Mouse (Mus musculus) intestine, embryonic 15.5 days (tissue): ENCODE results near the gene Adamts6. TPM values are rescaled to one million over a fixed set of nuclear protein-coding genes. Genes with fewer than 3 reads are reported as not detected.

ENCODE experiments used
- ATAC-seq: fragments of 200-750 bp; cut with Nextera tagmentation; 2 replicates; pipeline ENCODE4 v1.8.0; 2017; ENCODE audit warnings: moderate TSS enrichment, moderate library complexity
- H3K27ac ChIP-seq: fragments of 300-500 bp; sonication (generic); 2 replicates; pipeline ENCODE4 v1.5.1; 2015; ENCODE audit warnings: mild to moderate bottlenecking, inconsistent platforms
- H3K27me3 ChIP-seq: fragments of 300-500 bp; sonication (generic); replicated peaks from 2 replicates; pipeline ENCODE4 v1.6.1; 2015; ENCODE audit warnings: inconsistent platforms
- H3K36me3 ChIP-seq: fragments of 300-500 bp; sonication (generic); 2 replicates; pipeline ENCODE4 v1.6.1; 2015; ENCODE audit warnings: inconsistent platforms
- H3K4me1 ChIP-seq: fragments of 300-500 bp; sonication (generic); replicated peaks from 2 replicates; pipeline ENCODE4 v1.6.1; 2015; ENCODE audit warnings: inconsistent platforms
- H3K4me2 ChIP-seq: fragments of 300-500 bp; sonication (generic); replicated peaks from 2 replicates; pipeline ENCODE4 v1.6.1; 2015; ENCODE audit warnings: mild to moderate bottlenecking, inconsistent platforms
- H3K4me3 ChIP-seq: fragments of 300-500 bp; sonication (generic); replicated peaks from 2 replicates; pipeline ENCODE4 v1.5.1; 2015; ENCODE audit warnings: inconsistent platforms
- H3K9ac ChIP-seq: fragments of 300-500 bp; sonication (generic); 2 replicates; pipeline ENCODE4 v1.6.1; 2015; ENCODE audit warnings: inconsistent platforms
- H3K9me3 ChIP-seq: fragments of 300-500 bp; sonication (generic); 2 replicates; pipeline ENCODE4 v1.6.1; 2016; ENCODE audit warnings: inconsistent platforms
- WGBS: fragments of 180-500 bp; shearing (Covaris S2); methylation state at CpG from one replicate; pipeline ENCODE4 v1.1.7; 2015; 5-methylcytosine and 5-hydroxymethylcytosine counted together
- polyA plus RNA-seq: library from polyadenylated mRNA; unstranded; fragments of >200 nt; fragmentation: Nextera tagmentation; extraction: Ambion mirVana; gene quantifications from 2 replicates; pipeline ENCODE4 v1.2.1, GENCODE M21; 2015

Adamts6 gene
- polyA plus RNA-seq: 1.7 and 2.1 TPM in 2 replicates

GRCm38 (mm10) chr13:104287366-104288225 lies at the start of gene Adamts6:
Adamts6 (plus strand) TSS chr13:104287835.
- ATAC-seq: no peak
- H3K4me2 ChIP-seq: peak within 1 kb of the TSS; percentile 75
- H3K9me3 ChIP-seq: no peaks in the 10 kb centered on the region
- under 1% methylated on average over 23 of the region's 23 CpGs for WGBS
- no peaks in the 10 kb centered on the region for H3K36me3 ChIP-seq
- H3K27me3 ChIP-seq: no peaks in the 10 kb centered on the region
- peak within 1 kb of the TSS; percentile 40 for H3K4me3 ChIP-seq
- H3K27ac ChIP-seq: peak within 1 kb of the TSS; percentile 73
- H3K4me1 ChIP-seq: no peaks in the 10 kb centered on the region
- 0 out of 2 replicates have a peak within 1 kb of the TSS, but pooled peaks have one; percentile 4 for H3K9ac ChIP-seq

- WGBS: 95% methylated on average over 3 of the region's 3 CpGs
- Histone ChIP-seq H3K4me1 (no peaks in the 10 kb centered on the region), H3K9ac (no peak overlapping the region), H3K27ac (no peak overlapping the region), H3K4me3 (no peak overlapping the region), H3K27me3 (no peaks in the 10 kb centered on the region), H3K9me3 (no peaks in the 10 kb centered on the region), H3K4me2 (no peak overlapping the region), H3K36me3 (no peaks in the 10 kb centered on the region)
- ATAC-seq: no peak
Observed at GRCm38 (mm10) chr13:104258997-104259396, 28.6 kb upstream of the Adamts6 start.

- Histone ChIP-seq H3K4me2 (peak overlapping the region; percentile 75; the same call in 1 of the 2 replicates), H3K9me3 (no peaks in the 10 kb centered on the region), H3K9ac (no peak overlapping the region), H3K4me1 (no peaks in the 10 kb centered on the region), H3K27ac (no peak overlapping the region), H3K27me3 (no peaks in the 10 kb centered on the region), H3K4me3 (no peak overlapping the region), H3K36me3 (no peaks in the 10 kb centered on the region)
- ATAC-seq: no peak
- WGBS: 4% methylated on average over 2 of the region's 2 CpGs
Observed at GRCm38 (mm10) chr13:104285031-104285431, 2.6 kb upstream of the Adamts6 start.

GRCm38 (mm10) chr13:104285737-104286311 lies 1.8 kb upstream of the Adamts6 start:
- Histone ChIP-seq H3K36me3 (no peaks in the 10 kb centered on the region), H3K27ac (peak overlapping the region; percentile 48; the same call in 1 of the 2 replicates), H3K4me3 (peak overlapping the region; percentile 40), H3K9ac (peak overlapping the region; percentile 8; the same call in 1 of the 2 replicates), H3K4me2 (peak overlapping the region; percentile 75), H3K9me3 (no peaks in the 10 kb centered on the region), H3K27me3 (no peaks in the 10 kb centered on the region), H3K4me1 (no peaks in the 10 kb centered on the region)
- under 1% methylated on average over 10 of the region's 10 CpGs for WGBS
- ATAC-seq: peak; percentile 34; the same call in 1 of the 2 replicates

GRCm38 (mm10) chr13:104286336-104286735 lies 1.3 kb upstream of the Adamts6 start:
- Histone ChIP-seq H3K27me3 (no peaks in the 10 kb centered on the region), H3K9ac (0 out of 2 replicates have a peak overlapping the region, but pooled peaks have one; percentile 8), H3K4me1 (no peaks in the 10 kb centered on the region), H3K4me2 (peak overlapping the region; percentile 75), H3K36me3 (no peaks in the 10 kb centered on the region), H3K9me3 (no peaks in the 10 kb centered on the region), H3K27ac (peak overlapping the region; percentile 73), H3K4me3 (peak overlapping the region; percentile 40)
- ATAC-seq: peak; percentile 37; the same call in 1 of the 2 replicates
- whole genome bisulfite sequencing: 0% methylated on average over 4 of the region's 4 CpGs

GRCm38 (mm10) chr13:104286897-104287309 lies 732 bp upstream of the Adamts6 start:
- peak; percentile 94 for ATAC-seq
- Histone ChIP-seq H3K4me1 (no peaks in the 10 kb centered on the region), H3K4me2 (peak overlapping the region; percentile 75), H3K9me3 (no peaks in the 10 kb centered on the region), H3K9ac (no peak overlapping the region), H3K27ac (peak overlapping the region; percentile 73), H3K27me3 (no peaks in the 10 kb centered on the region), H3K4me3 (peak overlapping the region; percentile 40), H3K36me3 (no peaks in the 10 kb centered on the region)
- WGBS: 0% methylated on average over 10 of the region's 10 CpGs

GRCm38 (mm10) chr13:104288226-104288859 lies 708 bp downstream of the Adamts6 start:
- peak overlapping the region; percentile 73 for H3K27ac ChIP-seq
- no peaks in the 10 kb centered on the region for H3K36me3 ChIP-seq
- H3K9ac ChIP-seq: 0 out of 2 replicates have a peak overlapping the region, but pooled peaks have one; percentile 4
- no peaks in the 10 kb centered on the region for H3K27me3 ChIP-seq
- 3% methylated on average over 7 of the region's 7 CpGs for WGBS
- ATAC-seq: peak; percentile 55; the same call in 1 of the 2 replicates
- H3K4me1 ChIP-seq: no peaks in the 10 kb centered on the region
- peak overlapping the region; percentile 40 for H3K4me3 ChIP-seq
- H3K4me2 ChIP-seq: peak overlapping the region; percentile 75
- no peaks in the 10 kb centered on the region for H3K9me3 ChIP-seq

GRCm38 (mm10) chr13:104289176-104289575 lies 1.5 kb downstream of the Adamts6 start:
- Histone ChIP-seq H3K4me3 (no peak overlapping the region), H3K9me3 (no peaks in the 10 kb centered on the region), H3K9ac (no peak overlapping the region), H3K27ac (no peak overlapping the region), H3K27me3 (no peaks in the 10 kb centered on the region), H3K4me1 (no peaks in the 10 kb centered on the region), H3K4me2 (no peak overlapping the region), H3K36me3 (no peaks in the 10 kb centered on the region)
- ATAC-seq: no peak

- Histone ChIP-seq H3K4me1 (no peaks in the 10 kb centered on the region), H3K4me2 (no peak overlapping the region), H3K27ac (no peak overlapping the region), H3K9me3 (no peaks in the 10 kb centered on the region), H3K27me3 (no peaks in the 10 kb centered on the region), H3K4me3 (no peak overlapping the region), H3K36me3 (no peaks in the 10 kb centered on the region), H3K9ac (no peak overlapping the region)
- 84% methylated on average over 1 of the region's 1 CpGs for WGBS
- ATAC-seq: no peak
Observed at GRCm38 (mm10) chr13:104295472-104295871, 7.8 kb downstream of the Adamts6 start.

- Histone ChIP-seq H3K9ac (no peak overlapping the region), H3K27me3 (no peaks in the 10 kb centered on the region), H3K27ac (no peak overlapping the region), H3K4me1 (no peaks in the 10 kb centered on the region), H3K36me3 (no peaks in the 10 kb centered on the region), H3K9me3 (no peaks in the 10 kb centered on the region), H3K4me2 (no peak overlapping the region), H3K4me3 (no peak overlapping the region)
- ATAC-seq: no peak
- 73% methylated on average over 3 of the region's 3 CpGs for WGBS
Observed at GRCm38 (mm10) chr13:104329336-104329735, 41.7 kb downstream of the Adamts6 start.

- Histone ChIP-seq H3K36me3 (no peaks in the 10 kb centered on the region), H3K9ac (no peak overlapping the region), H3K9me3 (no peaks in the 10 kb centered on the region), H3K4me2 (no peak overlapping the region), H3K4me1 (no peaks in the 10 kb centered on the region), H3K27ac (no peak overlapping the region), H3K27me3 (no peaks in the 10 kb centered on the region), H3K4me3 (no peak overlapping the region)
- ATAC-seq: peak; percentile 17; the same call in 1 of the 2 replicates
- WGBS: 54% methylated on average over 2 of the region's 2 CpGs
Observed at GRCm38 (mm10) chr13:104329742-104330141, 42.1 kb downstream of the Adamts6 start.

GRCm38 (mm10) chr13:104352590-104352989 lies 65.0 kb downstream of the Adamts6 start:
- Histone ChIP-seq H3K4me3 (no peak overlapping the region), H3K27me3 (no peaks in the 10 kb centered on the region), H3K36me3 (no peaks in the 10 kb centered on the region), H3K9me3 (no peaks in the 10 kb centered on the region), H3K9ac (no peak overlapping the region), H3K27ac (no peak overlapping the region), H3K4me1 (no peaks in the 10 kb centered on the region), H3K4me2 (no peak overlapping the region)
- WGBS: 38% methylated on average over 5 of the region's 5 CpGs
- ATAC-seq: no peak
